Mouse (Mus musculus): ENCODE data around the gene Pdcd2l.

Gene Pdcd2l

DNA sequence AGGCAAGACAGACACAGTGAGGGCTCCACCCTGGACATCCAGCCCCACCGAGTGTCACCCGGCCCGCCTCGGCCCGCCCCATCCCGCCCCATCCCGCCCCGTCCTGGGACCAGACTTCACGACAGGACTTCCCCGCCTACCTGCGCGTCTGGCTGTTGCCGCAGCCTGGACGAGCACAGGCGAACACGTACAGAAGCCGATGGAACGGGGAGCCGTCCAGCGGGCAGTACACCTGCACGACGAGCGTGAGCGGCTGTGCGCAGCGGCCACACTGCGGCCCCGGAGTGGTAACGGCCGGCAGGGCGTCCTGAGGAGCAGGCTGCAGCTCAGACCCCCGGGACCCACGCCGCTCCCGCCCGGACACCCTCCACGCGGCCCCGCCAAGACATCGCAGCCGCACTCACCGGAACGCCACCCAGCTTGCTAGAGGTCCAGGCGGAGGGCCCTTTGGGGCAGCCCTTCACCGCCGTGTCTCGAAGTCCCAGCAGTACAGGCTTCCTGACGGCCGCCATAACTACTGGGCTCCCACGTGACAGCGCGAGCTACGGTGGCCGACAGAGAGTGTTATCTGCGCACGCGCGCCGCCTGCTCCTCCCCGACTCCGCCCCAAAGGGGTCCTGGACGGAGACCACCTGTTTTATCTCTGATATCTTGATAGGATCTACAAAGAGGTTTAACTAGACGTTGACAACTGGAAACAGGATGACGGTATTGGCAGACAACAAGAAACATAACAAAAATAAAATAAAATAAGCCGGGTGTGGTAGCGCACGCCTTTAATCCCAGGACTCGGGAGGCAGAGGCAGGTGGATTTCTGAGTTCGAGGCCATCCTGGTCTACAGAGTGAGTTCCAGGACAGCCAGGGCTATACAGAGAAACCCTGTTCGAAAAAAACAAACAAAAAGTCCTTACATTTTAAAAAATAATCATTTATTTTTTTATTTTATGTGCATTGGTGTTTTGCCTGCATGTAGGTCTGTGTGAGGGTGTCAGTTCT lies at the start of gene Pdcd2l:
Gene Pdcd2l, minus strand, starts transcription at position 530 of the 997 bp plus-strand sequence.
- peak; percentile 93 for DNase-seq (ENCODE audit: low spot score)

DNA sequence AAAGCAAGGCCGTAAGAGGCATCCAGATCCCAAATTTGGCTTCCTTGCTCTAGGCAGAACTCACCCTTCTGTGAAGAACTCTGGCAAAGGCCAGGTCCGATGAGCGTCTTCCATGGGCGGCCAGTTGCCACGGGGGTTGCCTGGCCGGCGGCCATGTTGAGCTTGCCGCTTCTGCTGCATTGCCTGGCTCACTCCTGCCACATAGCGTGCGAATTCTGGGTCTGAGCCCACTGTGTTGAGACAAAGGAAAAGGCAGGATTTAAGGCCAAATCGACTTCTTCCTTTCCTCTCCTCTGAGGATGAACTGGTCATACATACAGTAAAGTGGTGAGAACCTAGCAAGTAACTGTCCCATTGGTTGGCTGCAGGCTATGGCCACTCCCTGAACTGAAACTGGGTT lies 45.7 kb upstream of the Pdcd2l start:
- no peak for DNase-seq (ENCODE audit: low spot score)

DNA sequence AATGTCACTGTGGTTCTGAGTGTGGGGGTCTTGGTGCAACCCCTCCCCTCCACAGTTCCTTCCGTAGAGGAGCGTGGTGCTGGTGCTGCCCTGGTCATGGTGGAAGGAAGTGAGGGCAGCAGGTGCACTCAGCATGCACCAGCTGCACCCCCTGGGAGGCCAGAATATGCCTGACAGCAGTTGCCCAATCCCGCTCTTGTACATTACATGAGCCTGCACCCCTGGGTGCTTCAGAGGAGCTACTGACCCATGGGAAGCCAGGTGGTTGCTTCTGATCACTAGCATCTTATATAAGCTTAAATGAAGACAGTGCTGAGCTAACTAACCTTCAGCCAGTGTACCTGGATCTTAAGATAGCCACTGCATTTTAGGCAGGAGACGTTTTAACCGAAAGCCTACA lies 41.6 kb upstream of the Pdcd2l start:
- no peak for DNase-seq (ENCODE audit: low spot score)

DNA sequence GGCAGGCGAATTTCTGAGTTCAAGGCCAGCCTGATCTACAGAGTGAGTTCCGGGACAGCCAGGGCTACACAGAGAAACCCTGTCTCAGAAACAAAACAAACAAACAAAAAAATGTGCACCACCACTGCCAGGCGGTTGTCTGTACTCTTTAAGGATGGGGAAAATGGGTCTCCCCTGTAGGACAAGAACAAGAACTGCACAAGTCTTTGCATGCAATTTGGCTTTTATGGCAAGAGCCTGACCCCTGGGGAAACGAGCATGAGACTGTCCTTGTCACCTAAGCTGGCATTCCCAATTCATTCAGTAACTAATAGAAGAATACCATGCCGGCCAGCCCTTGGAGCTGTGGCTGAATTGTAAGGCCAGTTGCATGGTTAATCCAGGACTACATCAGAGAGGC lies 39.1 kb upstream of the Pdcd2l start:
- DNase-seq (ENCODE audit: low spot score): no peak

DNA sequence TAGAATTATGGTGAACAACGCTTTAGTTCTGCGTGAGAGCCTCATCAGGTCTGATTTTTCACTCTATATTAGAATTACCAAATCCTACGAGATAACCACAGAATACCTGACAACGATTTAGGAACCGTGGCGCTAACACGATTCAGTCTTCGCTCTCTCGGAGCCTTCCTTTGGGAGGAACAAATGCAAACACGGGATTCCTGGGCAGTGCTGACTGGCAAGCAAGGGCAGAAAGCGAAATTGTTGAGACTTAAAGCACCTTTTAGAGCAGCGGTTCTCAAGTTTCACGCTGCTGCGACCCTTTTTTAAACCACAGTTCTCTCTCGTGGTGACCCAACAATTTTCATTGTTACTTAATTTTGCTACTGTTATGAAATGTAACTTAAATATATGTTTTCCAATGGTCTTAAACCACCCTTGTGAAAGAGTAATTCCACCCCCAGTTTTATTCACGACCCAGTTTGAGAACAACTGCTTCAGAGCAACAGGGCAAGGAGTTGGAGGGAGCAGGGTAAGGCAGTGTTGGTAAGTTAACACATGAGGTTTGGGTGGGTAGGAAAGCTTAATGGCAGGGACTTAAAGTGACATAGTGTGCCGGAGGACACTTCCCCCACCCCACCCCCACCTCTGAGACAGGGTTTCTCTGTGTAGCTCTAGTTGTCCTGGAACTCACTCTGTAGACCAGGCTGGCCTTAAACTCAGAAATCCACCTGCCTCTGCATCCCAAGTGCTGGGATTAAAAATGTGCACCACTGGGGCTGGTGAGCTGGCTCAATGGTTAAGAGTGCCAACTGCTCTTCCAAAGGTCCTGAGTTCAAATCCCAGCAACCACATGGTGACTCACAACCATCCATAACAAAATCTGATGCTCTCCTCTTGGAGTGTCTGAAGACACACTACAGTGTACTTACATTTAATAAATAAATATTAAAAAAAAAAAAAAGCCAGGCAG lies 38.4 kb upstream of the Pdcd2l start:
- DNase-seq (ENCODE audit: low spot score): no peak

DNA sequence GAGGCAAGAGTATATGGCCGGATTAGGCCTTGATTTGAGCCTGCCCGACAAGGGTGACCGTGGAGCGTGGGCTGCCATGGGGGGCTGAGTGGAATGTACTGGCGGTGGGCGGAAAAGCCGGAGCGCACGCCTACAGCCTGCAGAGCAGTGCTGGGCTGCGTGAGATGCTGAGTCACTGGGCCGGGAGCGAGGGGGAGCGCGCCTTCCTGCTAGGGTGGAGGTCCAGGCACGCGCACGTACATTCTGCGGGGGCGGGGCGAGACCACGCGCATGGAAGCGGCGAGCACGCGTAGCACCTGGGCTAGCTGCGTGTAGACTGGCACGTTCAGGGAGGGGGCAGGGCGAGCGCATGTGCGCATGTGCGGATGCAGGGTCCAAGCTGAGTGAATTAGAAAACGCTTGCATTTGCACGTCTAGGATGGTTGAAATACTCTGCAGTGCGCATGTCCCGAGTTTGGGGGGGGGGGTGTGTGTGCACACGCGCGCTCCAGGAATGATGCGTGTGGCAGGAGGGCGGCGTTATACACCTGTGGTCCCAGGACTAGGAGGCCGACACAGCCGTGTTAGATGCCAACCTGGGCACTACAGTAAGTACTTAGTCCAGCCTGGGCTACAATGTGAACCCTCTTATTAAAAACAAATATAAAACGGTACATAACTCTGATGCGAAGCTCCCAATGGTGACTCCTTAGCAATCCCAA lies 37.6 kb upstream of the Pdcd2l start:
- peak; percentile 98 for DNase-seq (ENCODE audit: low spot score)

DNA sequence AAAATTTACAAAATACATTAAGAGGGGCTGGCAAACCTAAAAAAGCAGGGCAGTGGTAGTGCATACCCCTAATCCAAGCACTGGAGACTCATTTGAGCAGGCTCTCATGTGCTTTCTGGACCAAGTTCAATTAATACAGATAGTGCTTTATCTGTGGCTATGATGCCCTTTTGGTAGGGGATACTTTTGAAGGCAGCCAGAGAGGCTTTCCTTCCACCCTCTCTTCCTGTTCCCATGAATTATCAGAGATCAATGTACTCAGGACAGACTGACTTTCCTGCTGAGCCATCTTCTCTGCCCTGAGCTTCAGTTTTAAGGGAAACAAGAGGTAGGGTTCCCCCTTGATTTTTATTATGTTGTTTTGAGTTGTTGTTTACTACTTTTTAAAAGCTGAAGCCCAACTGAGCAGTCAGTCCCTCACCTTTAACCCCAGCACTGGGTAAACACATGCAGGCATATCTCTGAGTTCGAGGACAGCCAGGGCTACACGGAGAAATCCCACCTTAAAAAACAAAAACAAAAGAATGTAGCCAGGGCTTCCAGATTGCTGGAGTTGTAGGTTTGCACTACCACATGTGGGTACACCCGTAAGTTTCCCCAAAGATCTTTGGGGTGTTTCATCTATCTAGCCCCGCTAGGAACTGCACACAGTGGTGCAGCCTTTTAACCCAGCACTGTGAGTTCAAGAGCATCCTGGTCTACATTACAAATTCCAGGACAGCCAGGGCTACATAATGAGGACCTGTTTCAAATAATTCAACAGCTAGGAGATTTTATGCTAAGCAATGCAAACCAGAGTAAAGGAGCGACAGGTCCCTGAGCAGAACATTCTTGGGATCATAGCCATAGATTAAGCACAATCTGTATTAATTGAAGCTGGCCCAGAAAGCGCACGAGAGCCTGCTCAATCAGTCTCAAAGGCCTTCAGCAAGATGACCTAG lies 36.6 kb upstream of the Pdcd2l start:
- DNase-seq (ENCODE audit: low spot score): no peak

DNA sequence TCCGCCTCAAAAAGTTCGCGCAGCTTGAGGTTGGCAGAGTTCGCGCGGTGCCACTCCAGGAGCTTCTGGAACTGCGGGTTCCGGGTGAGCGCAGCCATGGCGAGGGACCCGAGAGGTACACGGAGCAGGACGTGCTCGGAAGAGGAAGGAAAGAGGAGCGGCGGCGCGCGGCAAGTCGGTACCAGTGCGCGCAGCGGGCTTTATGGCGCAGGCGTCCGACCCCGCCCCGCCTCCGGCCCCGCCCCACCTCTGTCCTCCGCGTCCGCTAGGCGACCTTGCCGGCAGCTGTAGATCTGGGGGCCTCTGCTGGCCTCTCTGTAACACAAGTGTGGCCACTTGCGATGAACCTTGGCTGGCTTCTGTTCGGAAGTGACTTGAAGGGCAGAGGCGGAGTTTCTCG lies 33.7 kb upstream of the Pdcd2l start, which contains the start of gene Gpi1:
Gene Gpi1, minus strand, starts transcription at position 221 of the 400 bp plus-strand sequence.
- DNase-seq (ENCODE audit: low spot score): peak; percentile 82

DNA sequence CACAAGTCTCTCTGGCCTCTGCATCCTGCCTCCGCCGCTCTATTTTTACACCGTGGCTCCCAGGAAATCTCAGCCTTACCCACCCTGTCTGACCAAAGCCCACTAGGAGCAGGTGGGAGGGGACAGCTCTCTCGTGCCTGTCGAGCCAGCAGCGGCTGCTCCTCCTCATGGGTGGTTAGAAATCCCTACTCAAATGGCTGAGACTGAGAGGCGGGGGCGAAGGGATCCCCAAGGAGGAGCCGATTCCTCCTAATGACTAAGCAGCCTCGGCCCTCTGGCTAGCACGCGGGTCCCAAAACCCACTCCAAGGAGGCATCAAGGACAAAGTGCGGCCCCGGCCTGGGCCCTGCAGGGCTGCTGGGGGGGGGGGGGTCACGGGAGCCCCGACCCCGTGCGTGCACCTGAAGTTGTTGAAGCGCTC lies 33.2 kb upstream of the Pdcd2l start:
- peak; percentile 14 for DNase-seq (ENCODE audit: low spot score)

DNA sequence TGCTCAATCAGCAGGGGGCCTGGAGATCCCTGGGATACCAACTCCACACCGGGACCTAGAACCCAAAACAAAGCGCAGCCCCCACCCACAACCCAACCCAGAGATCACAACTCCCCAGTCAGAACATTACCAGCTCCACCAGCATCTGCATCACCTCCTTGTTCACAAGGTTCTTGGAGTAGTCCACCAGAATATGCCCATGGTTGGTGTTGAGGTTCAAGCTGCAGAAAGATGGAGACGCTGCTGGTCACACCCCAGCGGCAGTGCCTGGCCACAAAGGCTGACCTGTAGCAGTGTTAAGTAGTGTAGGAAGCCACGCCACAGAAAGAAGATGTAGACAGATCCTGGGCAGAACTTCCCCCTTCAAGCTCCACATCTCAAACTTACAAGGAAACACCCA lies 32.7 kb upstream of the Pdcd2l start:
- no peak for DNase-seq (ENCODE audit: low spot score)

DNA sequence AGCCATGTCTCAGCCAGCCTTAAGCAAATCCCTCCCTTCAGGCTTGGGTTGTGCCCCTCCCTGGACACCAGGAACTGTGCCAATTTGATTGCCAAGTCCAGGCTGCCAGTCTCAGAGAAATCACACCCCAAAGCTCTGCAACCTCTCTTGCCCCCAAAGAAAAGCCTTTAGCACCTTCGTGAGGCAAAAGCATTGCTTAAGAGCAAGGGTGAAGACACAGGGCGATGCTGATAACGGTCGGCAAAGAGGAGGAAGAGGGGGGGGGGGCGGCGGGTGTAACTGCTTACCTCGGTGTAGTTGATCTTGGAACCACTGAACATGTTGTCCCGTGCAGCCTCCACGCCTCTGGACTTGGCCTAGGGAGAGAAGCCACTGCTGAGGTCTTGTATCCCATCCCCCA lies 32.2 kb upstream of the Pdcd2l start:
- DNase-seq (ENCODE audit: low spot score): peak; percentile 23

DNA sequence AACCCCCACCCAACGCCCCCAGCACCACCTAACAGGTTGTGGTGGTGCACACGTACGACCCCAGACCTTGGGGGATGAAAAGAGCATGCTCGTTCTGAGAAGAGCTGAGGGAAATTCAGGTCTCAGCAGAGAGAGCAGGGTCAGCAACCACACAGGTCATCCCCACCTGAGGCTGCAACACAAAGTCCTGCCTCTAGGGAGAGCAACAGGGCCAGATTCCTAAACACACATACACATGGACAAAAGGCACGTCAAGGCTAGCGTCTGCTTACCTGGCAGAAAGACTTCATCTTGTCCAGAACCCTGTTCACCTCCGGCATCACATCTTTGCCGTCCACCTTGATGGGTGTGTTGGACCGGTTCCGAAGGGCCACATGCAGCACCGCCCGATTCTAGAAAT lies 30.4 kb upstream of the Pdcd2l start:
- no peak for DNase-seq (ENCODE audit: low spot score)

DNA sequence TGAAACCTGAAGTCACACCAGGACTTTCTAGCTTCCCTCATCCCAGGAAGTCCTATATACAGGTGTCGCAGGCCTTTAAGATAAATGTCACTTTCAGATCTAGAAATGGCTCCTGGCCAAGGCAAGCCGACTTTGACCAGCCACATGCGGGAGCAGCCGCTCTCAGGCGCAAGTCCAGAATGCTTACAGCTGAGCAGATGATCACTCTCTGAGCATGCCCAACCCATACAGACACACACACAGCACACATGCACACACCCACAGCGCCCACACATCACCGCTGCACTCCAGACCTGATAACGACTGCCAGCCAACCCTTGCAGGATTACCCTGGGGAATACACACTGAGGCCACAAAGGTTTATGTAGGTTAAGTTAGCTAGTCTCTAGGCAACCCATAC lies 29.6 kb upstream of the Pdcd2l start:
- no peak for DNase-seq (ENCODE audit: low spot score)

DNA sequence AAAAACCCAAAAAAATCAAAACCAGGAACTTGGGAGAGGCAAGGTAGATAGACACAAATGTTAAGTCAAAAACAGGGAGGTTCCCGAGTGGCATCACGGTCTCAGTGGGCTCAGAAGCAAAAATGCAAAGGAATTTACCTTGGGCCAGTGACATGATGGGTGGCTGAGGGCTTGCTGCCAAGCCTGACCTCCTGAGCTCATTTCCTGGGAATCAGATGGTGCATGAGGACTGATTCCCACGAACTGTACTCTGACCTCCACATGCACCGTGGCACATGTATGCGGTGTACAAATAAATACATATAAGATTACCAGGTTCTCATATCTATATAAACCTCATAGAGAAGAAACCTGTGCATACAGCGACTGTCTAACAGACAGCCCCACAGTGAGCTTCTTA lies 27.8 kb upstream of the Pdcd2l start:
- DNase-seq (ENCODE audit: low spot score): no peak

DNA sequence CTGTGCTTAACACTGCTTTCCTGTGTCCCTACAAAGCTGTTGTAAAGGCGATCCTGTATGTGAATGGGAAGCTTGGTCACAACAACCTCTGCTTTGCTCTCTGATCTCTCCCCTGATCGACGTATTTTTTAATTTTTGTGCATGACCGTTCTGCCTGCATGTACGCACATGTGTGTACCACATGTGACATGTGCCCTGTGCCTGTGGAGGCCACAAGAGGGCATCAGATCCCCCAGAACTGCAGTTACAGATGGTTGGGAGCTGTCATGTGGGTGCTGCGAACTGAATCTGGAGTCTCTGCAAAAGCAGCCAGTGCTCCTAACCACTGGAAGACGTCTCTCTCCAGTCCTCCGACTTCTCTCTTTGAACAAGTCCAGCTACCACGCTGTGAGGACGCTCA lies 25.9 kb upstream of the Pdcd2l start:
- DNase-seq (ENCODE audit: low spot score): no peak

DNA sequence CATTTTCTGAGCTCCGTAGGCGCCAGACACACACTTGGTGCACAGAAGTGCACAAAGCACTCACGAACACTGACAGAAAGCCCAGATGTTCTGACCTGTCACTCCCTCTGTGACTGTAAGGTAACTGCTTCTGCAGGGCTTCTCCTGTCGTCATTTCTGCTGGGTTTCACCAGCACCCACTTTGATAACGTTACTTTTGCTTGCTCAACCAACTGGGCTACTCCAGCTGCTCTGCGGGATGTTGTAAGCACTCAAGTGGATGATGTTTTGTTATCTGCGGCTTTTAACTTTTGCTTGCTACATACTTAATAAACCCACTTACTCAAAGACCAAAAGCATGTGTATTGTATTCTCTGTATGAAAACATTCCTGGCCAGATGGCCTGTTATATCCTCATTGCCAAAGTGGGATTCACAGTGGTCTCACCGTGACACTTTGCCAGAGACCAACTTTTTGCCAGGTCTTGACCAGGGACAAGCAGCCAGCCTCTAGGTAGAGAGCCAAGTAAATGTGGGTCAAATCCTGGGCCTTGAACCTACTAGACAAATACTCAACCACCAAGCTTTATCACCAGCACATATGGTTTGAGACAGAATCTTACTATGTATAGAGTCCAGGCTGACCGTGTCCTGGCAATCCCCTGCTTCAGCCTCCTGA lies 25.3 kb upstream of the Pdcd2l start:
- DNase-seq (ENCODE audit: low spot score): no peak

DNA sequence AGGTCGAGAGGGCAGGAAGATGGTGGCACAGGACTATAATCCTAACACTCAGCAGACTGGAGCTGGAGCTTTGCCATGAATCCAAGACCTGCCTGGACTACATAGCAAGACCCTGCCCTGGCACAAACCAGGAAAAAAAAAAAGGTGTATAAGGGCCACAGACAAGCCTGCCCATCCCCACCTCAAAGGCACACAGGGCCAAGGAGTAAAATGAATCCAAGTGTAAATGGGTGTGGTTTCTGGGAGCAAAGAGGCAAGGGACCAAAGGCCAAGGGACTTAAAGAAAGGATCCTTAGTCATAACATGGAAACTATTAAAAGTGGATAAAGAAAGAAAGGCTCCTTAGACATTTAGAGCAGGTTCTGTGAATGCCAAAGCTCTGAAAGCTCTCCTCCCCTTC lies 22.0 kb upstream of the Pdcd2l start:
- DNase-seq (ENCODE audit: low spot score): no peak

DNA sequence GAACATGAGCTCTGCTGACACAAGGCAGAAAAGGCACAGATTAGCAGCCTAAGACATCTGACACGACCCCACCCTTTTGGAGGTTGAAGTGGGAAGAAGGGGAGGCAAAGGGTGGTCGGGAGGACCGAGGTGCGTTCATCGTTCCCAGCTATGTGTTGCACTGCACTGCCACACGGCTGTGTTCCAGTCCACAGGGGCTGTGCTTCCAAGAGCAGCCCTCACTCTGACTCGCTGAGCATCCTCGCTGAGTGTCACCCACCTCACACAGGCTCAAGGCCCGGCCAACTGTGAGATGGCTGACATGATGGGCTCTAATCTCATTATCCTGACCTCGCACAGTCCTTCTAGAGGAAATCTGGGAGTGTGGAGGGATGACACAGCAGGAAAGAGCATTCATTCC lies 20.0 kb upstream of the Pdcd2l start:
- DNase-seq (ENCODE audit: low spot score): no peak

DNA sequence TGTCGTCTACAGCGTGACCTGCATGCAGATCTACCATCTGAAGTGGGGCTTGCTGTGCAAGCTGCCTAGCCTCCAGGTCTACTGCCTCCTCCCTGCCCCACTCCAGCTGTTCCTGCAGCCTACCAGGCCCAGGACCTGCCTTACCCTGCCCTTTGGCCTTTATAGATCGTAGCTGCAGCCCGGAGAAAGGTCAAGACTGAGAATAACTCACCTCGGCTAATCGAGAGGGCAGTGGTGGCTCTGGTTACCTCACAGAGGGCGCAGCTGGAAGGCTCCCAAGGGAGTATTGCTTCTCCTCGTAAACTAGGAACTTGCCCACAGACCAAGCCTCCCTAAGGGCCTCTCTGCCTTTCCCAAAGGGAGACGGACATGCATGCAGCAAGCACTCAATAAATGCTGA lies 19.0 kb upstream of the Pdcd2l start:
- DNase-seq (ENCODE audit: low spot score): no peak

DNA sequence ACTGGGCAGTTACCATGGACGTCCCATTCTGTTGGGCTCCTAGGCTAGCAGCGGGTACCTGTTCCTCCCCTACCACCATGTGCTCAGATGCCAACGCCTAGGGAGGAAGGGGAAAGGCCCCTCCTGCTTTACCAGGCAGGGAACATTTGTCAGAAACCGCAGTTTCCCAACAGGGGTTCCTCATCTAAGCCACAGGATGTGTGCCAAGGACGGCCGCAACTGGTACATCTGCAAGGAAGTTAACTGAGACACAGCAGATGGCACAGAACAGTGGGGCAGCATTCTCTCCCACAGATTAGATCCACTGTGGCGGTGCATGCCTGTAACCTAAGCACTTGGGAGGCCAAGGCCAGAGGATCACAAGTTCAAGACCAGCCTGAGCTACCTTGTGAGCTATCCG lies 18.2 kb upstream of the Pdcd2l start:
- DNase-seq (ENCODE audit: low spot score): peak; percentile 50

All from lung, postnatal 25 days (tissue).